Mouse (Mus musculus): ENCODE measurements around the gene Flt1. TPM values are rescaled to one million over a fixed set of nuclear protein-coding genes. Genes with fewer than 3 reads are reported as not detected.

Flt1 gene
- polyA plus RNA-seq, 1 experiment from 2014 or later: 13.1 TPM

- no peak overlapping the region for H3K27ac ChIP-seq (ENCODE audit: low read depth, low read length)
- ATAC-seq (ENCODE audit: insufficient read depth, low FRiP score, low TSS enrichment) (no peak), DNase-seq (ENCODE audit: low spot score) (no peak)
- 13% methylated on average over 5 of the region's 5 CpGs for WGBS
- H3K4me2 ChIP-seq (ENCODE audit: low read depth): no peak overlapping the region
- H3K4me1 ChIP-seq (ENCODE audit: control insufficient read depth, insufficient read depth, low read length): no peaks in the 10 kb centered on the region
- no peaks in the 10 kb centered on the region for H3K36me3 ChIP-seq (ENCODE audit: control insufficient read depth, insufficient read depth, low read length)
- H3K9me3 ChIP-seq (ENCODE audit: control insufficient read depth, low read length): peaks cover 2% of the 10 kb centered on the region; the same call in 1 of the 2 replicates
- no peaks in the 10 kb centered on the region for H3K27me3 ChIP-seq (ENCODE audit: control insufficient read depth, insufficient read depth, low read length)
- H3K4me3 ChIP-seq (ENCODE audit: low read depth, low read length): no peak overlapping the region
- H3K9ac ChIP-seq (ENCODE audit: low read length): no peak overlapping the region
Measured at GRCm38 (mm10) chr5:147697165-147697564, 28.6 kb downstream of the Flt1 start.

- Histone ChIP-seq H3K27me3 (ENCODE audit: control insufficient read depth, insufficient read depth, low read length) (no peaks in the 10 kb centered on the region), H3K27ac (ENCODE audit: low read depth, low read length) (no peak overlapping the region), H3K4me2 (ENCODE audit: low read depth) (no peak overlapping the region), H3K4me1 (ENCODE audit: control insufficient read depth, insufficient read depth, low read length) (no peaks in the 10 kb centered on the region), H3K36me3 (ENCODE audit: control insufficient read depth, insufficient read depth, low read length) (no peaks in the 10 kb centered on the region), H3K4me3 (ENCODE audit: low read depth, low read length) (no peak overlapping the region), H3K9ac (ENCODE audit: low read length) (no peak overlapping the region), H3K9me3 (ENCODE audit: control insufficient read depth, low read length) (peaks cover 2% of the 10 kb centered on the region; the same call in 1 of the 2 replicates)
- ATAC-seq (ENCODE audit: insufficient read depth, low FRiP score, low TSS enrichment): no peak
- no peak for DNase-seq (ENCODE audit: low spot score)
- 83% methylated on average over 1 of the region's 1 CpGs for WGBS
Measured at GRCm38 (mm10) chr5:147692622-147693021, 33.2 kb downstream of the Flt1 start.

DNA sequence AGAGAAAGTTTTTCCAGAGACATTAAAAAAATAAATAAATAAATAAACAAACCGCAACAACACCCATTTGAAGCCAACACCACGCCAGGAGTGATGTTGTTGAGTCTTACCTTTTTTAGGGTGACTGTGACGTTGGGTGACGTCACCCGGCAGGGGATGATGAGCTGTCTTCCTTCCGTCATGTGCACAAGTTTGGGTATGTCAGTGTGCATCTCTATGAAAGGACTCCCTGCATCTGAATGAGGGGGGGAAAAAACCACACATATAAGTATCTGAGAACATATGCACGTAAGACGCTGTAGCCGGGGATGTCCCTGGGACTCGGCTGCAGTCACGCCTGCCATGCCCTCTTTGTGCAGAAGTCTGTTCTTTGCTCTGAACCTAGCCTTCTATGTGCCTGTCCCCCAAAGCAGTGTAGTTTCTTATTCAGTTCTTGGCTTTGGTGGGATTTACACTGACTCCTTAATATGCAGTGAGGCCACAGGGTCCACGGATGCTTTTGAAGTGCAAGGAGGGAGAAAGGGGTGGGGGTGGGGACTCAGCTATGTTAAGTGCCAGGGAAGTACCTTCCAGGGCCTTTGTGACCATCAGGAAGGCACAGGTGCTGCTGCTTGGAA is 42.0 kb downstream of the Flt1 start:
- 86% methylated on average over 12 of the region's 12 CpGs for WGBS
- ATAC-seq (ENCODE audit: insufficient read depth, low FRiP score, low TSS enrichment) (no peak), DNase-seq (ENCODE audit: low spot score) (no peak)
- H3K4me1 ChIP-seq (ENCODE audit: control insufficient read depth, insufficient read depth, low read length): no peaks in the 10 kb centered on the region
- H3K27ac ChIP-seq (ENCODE audit: low read depth, low read length): no peak overlapping the region
- H3K27me3 ChIP-seq (ENCODE audit: control insufficient read depth, insufficient read depth, low read length): no peaks in the 10 kb centered on the region
- no peaks in the 10 kb centered on the region for H3K36me3 ChIP-seq (ENCODE audit: control insufficient read depth, insufficient read depth, low read length)
- no peak overlapping the region for H3K4me3 ChIP-seq (ENCODE audit: low read depth, low read length)
- no peak overlapping the region for H3K4me2 ChIP-seq (ENCODE audit: low read depth)
- no peak overlapping the region for H3K9ac ChIP-seq (ENCODE audit: low read length)
- no peaks in the 10 kb centered on the region for H3K9me3 ChIP-seq (ENCODE audit: control insufficient read depth, low read length)

GRCm38 (mm10) chr5:147681224-147681623 is 44.6 kb downstream of the Flt1 start:
- 43% methylated on average over 10 of the region's 10 CpGs for WGBS
- no peaks in the 10 kb centered on the region for H3K9me3 ChIP-seq (ENCODE audit: control insufficient read depth, low read length)
- no peaks in the 10 kb centered on the region for H3K4me1 ChIP-seq (ENCODE audit: control insufficient read depth, insufficient read depth, low read length)
- no peak overlapping the region for H3K27ac ChIP-seq (ENCODE audit: low read depth, low read length)
- H3K27me3 ChIP-seq (ENCODE audit: control insufficient read depth, insufficient read depth, low read length): no peaks in the 10 kb centered on the region
- DNase-seq (ENCODE audit: low spot score): no peak
- no peaks in the 10 kb centered on the region for H3K36me3 ChIP-seq (ENCODE audit: control insufficient read depth, insufficient read depth, low read length)
- H3K9ac ChIP-seq (ENCODE audit: low read length): no peak overlapping the region
- ATAC-seq (ENCODE audit: insufficient read depth, low FRiP score, low TSS enrichment): no peak
- H3K4me3 ChIP-seq (ENCODE audit: low read depth, low read length): no peak overlapping the region
- no peak overlapping the region for H3K4me2 ChIP-seq (ENCODE audit: low read depth)

GRCm38 (mm10) chr5:147680711-147681110 is 45.1 kb downstream of the Flt1 start:
- no peak for DNase-seq (ENCODE audit: low spot score)
- ATAC-seq (ENCODE audit: insufficient read depth, low FRiP score, low TSS enrichment): no peak
- 71% methylated on average over 5 of the region's 5 CpGs for WGBS
- Histone ChIP-seq H3K4me2 (ENCODE audit: low read depth) (no peak overlapping the region), H3K4me1 (ENCODE audit: control insufficient read depth, insufficient read depth, low read length) (no peaks in the 10 kb centered on the region), H3K36me3 (ENCODE audit: control insufficient read depth, insufficient read depth, low read length) (no peaks in the 10 kb centered on the region), H3K9ac (ENCODE audit: low read length) (no peak overlapping the region), H3K27ac (ENCODE audit: low read depth, low read length) (no peak overlapping the region), H3K4me3 (ENCODE audit: low read depth, low read length) (no peak overlapping the region), H3K27me3 (ENCODE audit: control insufficient read depth, insufficient read depth, low read length) (no peaks in the 10 kb centered on the region), H3K9me3 (ENCODE audit: control insufficient read depth, low read length) (no peaks in the 10 kb centered on the region)

GRCm38 (mm10) chr5:147679316-147679715 is 46.5 kb downstream of the Flt1 start:
- H3K27ac ChIP-seq (ENCODE audit: low read depth, low read length): no peak overlapping the region
- no peak overlapping the region for H3K9ac ChIP-seq (ENCODE audit: low read length)
- H3K4me2 ChIP-seq (ENCODE audit: low read depth): no peak overlapping the region
- H3K27me3 ChIP-seq (ENCODE audit: control insufficient read depth, insufficient read depth, low read length): no peaks in the 10 kb centered on the region
- no peak overlapping the region for H3K4me3 ChIP-seq (ENCODE audit: low read depth, low read length)
- WGBS: 81% methylated on average over 12 of the region's 12 CpGs
- ATAC-seq (ENCODE audit: insufficient read depth, low FRiP score, low TSS enrichment) (no peak), DNase-seq (ENCODE audit: low spot score) (no peak)
- H3K9me3 ChIP-seq (ENCODE audit: control insufficient read depth, low read length): no peaks in the 10 kb centered on the region
- no peaks in the 10 kb centered on the region for H3K36me3 ChIP-seq (ENCODE audit: control insufficient read depth, insufficient read depth, low read length)
- no peaks in the 10 kb centered on the region for H3K4me1 ChIP-seq (ENCODE audit: control insufficient read depth, insufficient read depth, low read length)

GRCm38 (mm10) chr5:147675791-147676190 is 50.0 kb downstream of the Flt1 start:
- H3K36me3 ChIP-seq (ENCODE audit: control insufficient read depth, insufficient read depth, low read length): no peaks in the 10 kb centered on the region
- no peak overlapping the region for H3K4me3 ChIP-seq (ENCODE audit: low read depth, low read length)
- no peaks in the 10 kb centered on the region for H3K9me3 ChIP-seq (ENCODE audit: control insufficient read depth, low read length)
- DNase-seq (ENCODE audit: low spot score): no peak
- H3K27me3 ChIP-seq (ENCODE audit: control insufficient read depth, insufficient read depth, low read length): no peaks in the 10 kb centered on the region
- H3K4me1 ChIP-seq (ENCODE audit: control insufficient read depth, insufficient read depth, low read length): no peaks in the 10 kb centered on the region
- no peak for ATAC-seq (ENCODE audit: insufficient read depth, low FRiP score, low TSS enrichment)
- 83% methylated on average over 5 of the region's 5 CpGs for WGBS
- no peak overlapping the region for H3K4me2 ChIP-seq (ENCODE audit: low read depth)
- no peak overlapping the region for H3K27ac ChIP-seq (ENCODE audit: low read depth, low read length)
- no peak overlapping the region for H3K9ac ChIP-seq (ENCODE audit: low read length)

- H3K27ac ChIP-seq (ENCODE audit: low read depth, low read length): no peak overlapping the region
- DNase-seq (ENCODE audit: low spot score) (no peak), ATAC-seq (ENCODE audit: insufficient read depth, low FRiP score, low TSS enrichment) (no peak)
- no peak overlapping the region for H3K4me2 ChIP-seq (ENCODE audit: low read depth)
- 90% methylated on average over 19 of the region's 19 CpGs for WGBS
- no peak overlapping the region for H3K9ac ChIP-seq (ENCODE audit: low read length)
- H3K4me1 ChIP-seq (ENCODE audit: control insufficient read depth, insufficient read depth, low read length): no peaks in the 10 kb centered on the region
- no peaks in the 10 kb centered on the region for H3K27me3 ChIP-seq (ENCODE audit: control insufficient read depth, insufficient read depth, low read length)
- H3K36me3 ChIP-seq (ENCODE audit: control insufficient read depth, insufficient read depth, low read length): no peaks in the 10 kb centered on the region
- H3K9me3 ChIP-seq (ENCODE audit: control insufficient read depth, low read length): no peaks in the 10 kb centered on the region
- no peak overlapping the region for H3K4me3 ChIP-seq (ENCODE audit: low read depth, low read length)
Measured at GRCm38 (mm10) chr5:147671765-147672424, 53.9 kb downstream of the Flt1 start.

Data from neural tube, embryonic 11.5 days (tissue).